ENCODE assay signal across 20 mouse cellular contexts in genomic region chr6:33727271-33727670, GRCm38 (mm10).
DNase-seq lines count a peak whose midpoint lies in the region; ATAC-seq and TF ChIP-seq lines count a peak whose summit lies in the region.
"Had no signal": no experiment of that assay in that cellular context is flagged by ENCODE, and none has a peak within 500 bp of the region (broad histone marks: within the 10 kb centered on the region; RNA-seq: fewer than 3 reads in every experiment).

No protein-coding gene starts in this region.

- no peaks in the 10 kb centered on the region for H3K36me3 ChIP-seq in liver, embryonic 11.5 days (ENCODE audit: control insufficient read depth, insufficient read depth, low read length)
- no peaks in the 10 kb centered on the region for H3K36me3 ChIP-seq in kidney, postnatal 0 days (ENCODE audit: insufficient read depth, low read length)
- H3K36me3 ChIP-seq: embryonic facial prominence, embryonic 13.5 days; forebrain, embryonic 15.5 days; heart, embryonic 15.5 days; stomach, embryonic 15.5 days had no signal

- no peak for TF ChIP-seq CTCF in kidney, postnatal 0 days (IDR thresholded peaks at IDR 0.05; ENCODE audit: low read depth)

- 80% methylated on average over 1 of the region's 1 CpGs for WGBS in liver, embryonic 11.5 days
- WGBS in kidney, postnatal 0 days: 32% methylated on average over 1 of the region's 1 CpGs

- no peak for ATAC-seq in liver, embryonic 11.5 days (replicated peaks; ENCODE audit: low FRiP score)
- ATAC-seq in kidney, postnatal 0 days (replicated peaks; ENCODE audit: low FRiP score, low read depth): peak; percentile 76; the same call in 1 of the 2 replicates
- ATAC-seq: CD4-positive, CD25-positive, alpha-beta regulatory T cell, adult 4 months; forebrain, embryonic 15.5 days had no signal

- no peaks in the 10 kb centered on the region for H3K4me1 ChIP-seq in liver, embryonic 11.5 days (replicated peaks; ENCODE audit: control insufficient read depth, insufficient read depth, low read length)
- no peaks in the 10 kb centered on the region for H3K4me1 ChIP-seq in kidney, postnatal 0 days (replicated peaks; ENCODE audit: insufficient read depth, low read length)
- H3K4me1 ChIP-seq: embryonic facial prominence, embryonic 13.5 days; forebrain, embryonic 15.5 days; stomach, embryonic 15.5 days had no signal

- H3K9me3 ChIP-seq in liver, embryonic 11.5 days (ENCODE audit: control insufficient read depth, low read length): no peaks in the 10 kb centered on the region
- H3K9me3 ChIP-seq in kidney, postnatal 0 days (replicated peaks; ENCODE audit: low read length): no peaks in the 10 kb centered on the region
- H3K9me3 ChIP-seq: embryonic facial prominence, embryonic 13.5 days; forebrain, embryonic 15.5 days; heart, embryonic 15.5 days; megakaryocyte, embryonic 14.5 days; stomach, embryonic 15.5 days had no signal

- no peak overlapping the region for H3K27ac ChIP-seq in liver, embryonic 11.5 days (ENCODE audit: low read depth, low read length)
- no peak overlapping the region for H3K27ac ChIP-seq in kidney, postnatal 0 days
- H3K27ac ChIP-seq: embryonic facial prominence, embryonic 13.5 days; forebrain, embryonic 15.5 days; heart, embryonic 15.5 days; stomach, embryonic 15.5 days had no signal

- no peak overlapping the region for H3K9ac ChIP-seq in liver, embryonic 11.5 days (ENCODE audit: low read depth, low read length)
- no peak overlapping the region for H3K9ac ChIP-seq in kidney, postnatal 0 days (ENCODE audit: low read depth, low read length)
- H3K9ac ChIP-seq: embryonic facial prominence, embryonic 13.5 days; forebrain, embryonic 15.5 days; heart, embryonic 15.5 days; stomach, embryonic 15.5 days had no signal

- DNase-seq in liver: peak; percentile 4
- no peak for DNase-seq in liver, embryonic 11.5 days (ENCODE audit: low spot score)
- peak; percentile 36 for DNase-seq in kidney, adult 9 months
- DNase-seq in kidney, postnatal 0 days (ENCODE audit: low spot score): peak; percentile 40
- DNase-seq in yolk sac, embryonic 10.5 days (ENCODE audit: low spot score): peak; percentile 19
- no peak for DNase-seq in right cerebral cortex, postnatal 4 days
- DNase-seq in heart, adult 18-20 months: no peak
- DNase-seq: cerebellum, adult 8-10 months; gastrocnemius, postnatal 25 days; heart, postnatal 4 days; lung, adult 18-20 months; midbrain, embryonic 14.5 days; right cerebral cortex, postnatal 25 days; thymus, adult 2 months had no signal

- H3K27me3 ChIP-seq in liver, embryonic 11.5 days (replicated peaks; ENCODE audit: control insufficient read depth, insufficient read depth, low read length): no peaks in the 10 kb centered on the region
- H3K27me3 ChIP-seq in kidney, postnatal 0 days (ENCODE audit: insufficient read depth, low read length): no peaks in the 10 kb centered on the region
- H3K27me3 ChIP-seq: embryonic facial prominence, embryonic 13.5 days; forebrain, embryonic 15.5 days; heart, embryonic 15.5 days; megakaryocyte, embryonic 14.5 days; stomach, embryonic 15.5 days had no signal

- no peak overlapping the region for H3K4me2 ChIP-seq in liver, embryonic 11.5 days
- no peak overlapping the region for H3K4me2 ChIP-seq in kidney, postnatal 0 days (ENCODE audit: low read length)
- H3K4me2 ChIP-seq: embryonic facial prominence, embryonic 13.5 days; forebrain, embryonic 15.5 days; heart, embryonic 15.5 days; stomach, embryonic 15.5 days had no signal

- no peak overlapping the region for H3K4me3 ChIP-seq in liver, embryonic 11.5 days (ENCODE audit: low read depth, low read length)
- no peak overlapping the region for H3K4me3 ChIP-seq in kidney, postnatal 0 days (replicated peaks; ENCODE audit: low read depth, low read length)
- H3K4me3 ChIP-seq: embryonic facial prominence, embryonic 13.5 days; forebrain, embryonic 15.5 days; heart, embryonic 15.5 days; megakaryocyte, embryonic 14.5 days; stomach, embryonic 15.5 days had no signal

Comparison
In these comparisons a context has a peak if more than half of its experiments do, and no peak if none do; other contexts are left out.
1. DNase-seq: peak in liver (single experiment), kidney, adult 9 months (single experiment), kidney, postnatal 0 days (single experiment) and yolk sac, embryonic 10.5 days (single experiment); none in liver, embryonic 11.5 days (single experiment), right cerebral cortex, postnatal 4 days (single experiment) and heart, adult 18-20 months (0 of 2).